Mouse (Mus musculus) cerebellum, adult 11-12 months (tissue): ENCODE measurements at regions not wholly inside any gene's neighbourhood (a gene's known extent, or its start where the extent isn't known, plus 50 kb on each side); places are given as distances from the start of the nearest gene placed in this dataset.

Experiments
- DNase-seq: peaks from one replicate; pipeline ENCODE4 v3.0.0; 2022

DNA sequence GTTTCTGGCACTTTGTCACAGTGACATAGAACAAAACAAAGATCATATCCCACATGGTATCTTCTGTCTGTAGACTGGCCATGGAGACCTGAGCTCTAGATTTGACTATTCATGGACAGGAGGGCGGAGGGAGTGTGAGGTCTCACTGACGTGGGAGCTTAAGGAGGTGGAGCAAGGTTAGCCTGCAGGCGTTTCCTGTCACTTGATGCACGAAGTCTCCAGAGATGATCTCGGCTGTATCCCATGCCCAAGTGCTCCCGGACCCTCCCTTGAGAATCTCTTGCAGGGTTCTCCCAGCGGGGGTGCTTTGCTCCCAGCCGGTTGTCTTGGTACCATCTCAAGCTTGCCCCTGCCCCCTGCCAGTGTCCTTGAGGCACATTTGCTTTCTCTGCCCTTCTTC lies 60.6 kb upstream of the Sdk2 start:
- DNase-seq, result no peak

DNA sequence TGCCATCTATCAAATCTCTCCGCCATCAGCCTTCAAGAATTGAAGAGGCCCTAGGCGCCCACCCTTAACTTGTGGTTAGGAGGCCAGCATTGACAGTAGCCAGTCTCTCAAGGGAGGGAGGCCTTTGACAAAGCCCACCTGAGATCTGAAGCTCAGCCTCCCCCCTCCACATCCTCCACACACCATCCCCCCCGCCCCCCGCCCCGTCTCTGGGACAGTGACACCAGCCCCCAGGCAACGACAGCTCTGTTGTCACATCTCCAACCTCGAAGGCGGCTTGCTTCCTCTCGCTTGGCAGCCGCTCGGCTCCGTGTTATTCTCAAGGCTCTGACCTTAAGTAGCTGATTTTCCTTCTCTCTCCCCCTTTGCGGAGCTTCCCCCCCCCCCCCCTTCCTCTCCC lies 55.3 kb upstream of the Sdk2 start:
- DNase-seq, result no peak

DNA sequence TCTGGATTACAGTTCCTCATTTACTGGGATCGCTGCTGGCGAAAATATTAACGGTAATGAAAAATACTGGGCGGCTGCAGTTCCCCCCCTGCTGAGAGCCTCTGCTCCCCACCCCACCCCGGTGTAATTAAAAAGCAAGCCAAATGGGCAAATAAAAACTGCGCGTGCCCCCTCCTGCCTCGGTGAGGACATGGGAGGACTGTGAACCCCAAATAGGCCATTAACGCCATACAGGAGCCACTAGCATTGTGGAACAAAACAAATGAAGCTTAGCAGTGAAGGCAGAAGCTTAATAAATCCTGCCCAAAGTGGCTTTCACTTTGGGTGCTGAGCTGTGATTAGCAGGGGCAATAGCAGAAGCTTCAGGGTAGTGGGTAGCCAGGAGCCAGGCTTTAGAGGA lies 52.3 kb upstream of the Sdk2 start:
- DNase-seq, result no peak
